Mouse (Mus musculus) stomach, embryonic 14.5 days (tissue): ENCODE data around the gene Dapk1. TPM values are rescaled to one million over a fixed set of nuclear protein-coding genes. Genes with fewer than 3 reads are reported as not detected.

Experiments used
- ATAC-seq: fragments of 200-750 bp; cut with Nextera tagmentation; 2 replicates; pipeline ENCODE4 v1.8.0; 2017; ENCODE audit warnings: low read depth, moderate TSS enrichment; ENCODE audit not compliant: insufficient number of reproducible peaks, insufficient read depth, low FRiP score
- H3K27ac ChIP-seq: fragments of 300-500 bp; sonication (generic); 2 replicates; pipeline ENCODE4 v1.5.1; 2014; ENCODE audit warnings: mild to moderate bottlenecking, low read length, moderate library complexity, mixed read lengths
- H3K27me3 ChIP-seq: fragments of 300-500 bp; sonication (generic); 2 replicates; pipeline ENCODE4 v1.6.1; 2014; ENCODE audit warnings: low read length, control low read depth, mixed read lengths; ENCODE audit not compliant: control insufficient read depth, insufficient read depth
- H3K36me3 ChIP-seq: fragments of 300-500 bp; sonication (generic); 2 replicates; pipeline ENCODE4 v1.6.1; 2014; ENCODE audit warnings: mild to moderate bottlenecking, control low read depth, low read length, moderate library complexity, mixed read lengths; ENCODE audit not compliant: control insufficient read depth, insufficient read depth
- H3K4me1 ChIP-seq: fragments of 300-500 bp; sonication (generic); 2 replicates; pipeline ENCODE4 v1.6.1; 2014; ENCODE audit warnings: low read length, control low read depth, mixed read lengths; ENCODE audit not compliant: control insufficient read depth, insufficient read depth
- H3K4me2 ChIP-seq: fragments of 300-500 bp; sonication (generic); replicated peaks from 2 replicates; pipeline ENCODE4 v1.6.1; 2014; ENCODE audit warnings: low read depth, low read length, control low read depth
- H3K4me3 ChIP-seq: fragments of 300-500 bp; sonication (generic); 2 replicates; pipeline ENCODE4 v1.5.1; 2014; ENCODE audit warnings: low read depth, low read length, control low read depth
- H3K9ac ChIP-seq: fragments of 300-500 bp; sonication (generic); replicated peaks from 2 replicates; pipeline ENCODE4 v1.6.1; 2014; ENCODE audit warnings: low read depth, mild to moderate bottlenecking, control low read depth, low read length, moderate library complexity, mixed read lengths
- H3K9me3 ChIP-seq: fragments of 300-500 bp; sonication (generic); 2 replicates; pipeline ENCODE4 v1.6.1; 2016; ENCODE audit warnings: low read depth, low read length, control low read depth; ENCODE audit not compliant: control insufficient read depth
- WGBS: fragments of 180-500 bp; shearing (Covaris S2); extraction: QIAGEN DNeasy Blood & Tissue Kit; methylation state at CpG from one replicate; pipeline ENCODE4 v1.1.7; 2014; 5-methylcytosine and 5-hydroxymethylcytosine counted together
- polyA plus RNA-seq: library from polyadenylated mRNA; unstranded; fragments of >200 nt; fragmentation: Nextera tagmentation; extraction: Ambion mirVana; gene quantifications from 2 replicates; pipeline ENCODE4 v1.2.1, GENCODE M21; 2014

Dapk1 gene
- polyA plus RNA-seq, 1 experiment from 2014 or later = 21.6 TPM

DNA sequence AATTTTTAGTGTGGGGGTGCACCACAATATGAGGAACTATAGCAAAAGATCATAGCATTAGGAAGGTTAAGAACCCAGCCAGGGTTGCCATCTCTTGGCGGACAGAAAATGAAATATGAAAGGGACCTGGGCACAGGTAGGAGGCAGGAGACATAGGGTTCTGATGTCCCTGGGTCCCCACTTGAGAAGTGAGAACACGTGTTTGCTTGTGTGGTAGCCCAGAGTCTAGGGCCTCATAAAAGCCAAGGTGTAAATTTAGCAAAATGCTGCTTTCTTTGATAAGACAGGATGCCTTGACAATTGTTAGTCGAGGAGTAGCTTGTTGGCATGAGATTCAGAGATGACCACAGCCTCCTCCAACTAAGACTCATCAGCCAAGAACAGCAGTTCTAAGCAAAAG is 143.0 kb downstream of the Dapk1 start:
- Histone ChIP-seq H3K36me3 (peaks cover 3% of the 10 kb centered on the region; the same call in 1 of the 2 replicates), H3K4me2 (no peak overlapping the region), H3K4me1 (no peaks in the 10 kb centered on the region), H3K9ac (no peak overlapping the region), H3K27me3 (no peaks in the 10 kb centered on the region), H3K27ac (no peak overlapping the region), H3K9me3 (no peaks in the 10 kb centered on the region), H3K4me3 (no peak overlapping the region)
- no peak for ATAC-seq
- 92% methylated on average over 3 of the region's 3 CpGs for WGBS

DNA sequence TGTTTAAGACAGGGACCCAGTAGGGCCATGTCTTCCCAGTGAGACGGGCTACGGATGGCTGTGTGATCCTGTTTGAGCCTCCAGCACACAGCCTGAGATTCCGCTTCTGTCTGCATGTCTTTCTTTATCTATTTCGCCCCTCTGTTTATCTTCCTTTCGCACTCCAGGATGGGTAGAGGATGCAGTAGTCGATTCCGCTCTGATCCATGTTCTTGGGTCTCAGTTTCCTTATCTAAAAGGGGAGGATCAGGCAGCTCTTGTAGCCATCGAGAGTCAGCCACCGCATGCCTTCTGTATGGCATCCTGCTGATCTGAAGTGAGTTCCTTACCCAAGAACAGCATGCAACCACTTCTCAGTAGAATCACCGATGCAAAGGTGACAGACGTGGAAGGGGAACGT is 143.6 kb downstream of the Dapk1 start:
- no peak for ATAC-seq
- H3K9me3 ChIP-seq = no peaks in the 10 kb centered on the region
- no peak overlapping the region for H3K9ac ChIP-seq
- no peak overlapping the region for H3K27ac ChIP-seq
- H3K4me2 ChIP-seq = no peak overlapping the region
- WGBS = 87% methylated on average over 12 of the region's 12 CpGs
- H3K27me3 ChIP-seq = no peaks in the 10 kb centered on the region
- no peaks in the 10 kb centered on the region for H3K4me1 ChIP-seq
- H3K36me3 ChIP-seq = peaks cover 6% of the 10 kb centered on the region
- no peak overlapping the region for H3K4me3 ChIP-seq

- Histone ChIP-seq H3K36me3 (peaks cover 5% of the 10 kb centered on the region), H3K27ac (no peak overlapping the region), H3K27me3 (no peaks in the 10 kb centered on the region), H3K4me2 (no peak overlapping the region), H3K9ac (no peak overlapping the region), H3K9me3 (no peaks in the 10 kb centered on the region), H3K4me1 (no peaks in the 10 kb centered on the region), H3K4me3 (no peak overlapping the region)
- 59% methylated on average over 1 of the region's 1 CpGs for WGBS
- ATAC-seq = no peak
These were observed 144.5 kb downstream of the Dapk1 start for GRCm38 (mm10) chr13:60746271-60746670.

DNA sequence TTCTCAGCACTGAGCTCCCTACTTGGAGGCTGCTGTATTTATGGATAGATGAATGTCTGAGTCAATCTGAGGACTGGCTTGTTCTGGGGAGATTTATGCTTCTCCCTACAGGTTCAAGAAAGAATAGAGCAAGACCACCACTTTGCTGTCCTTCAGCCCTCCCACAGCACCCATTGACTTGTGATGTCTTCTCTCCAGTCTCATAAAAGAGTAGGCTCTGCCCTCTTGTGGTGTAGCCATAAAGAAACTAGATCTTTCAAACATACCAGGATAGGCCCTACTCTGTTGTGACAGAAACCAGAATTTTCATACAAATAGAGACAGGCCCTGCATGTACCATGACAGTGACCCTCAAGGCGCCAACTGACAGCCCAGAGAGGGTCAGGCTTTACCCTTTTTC is 145.5 kb downstream of the Dapk1 start:
- no peak for ATAC-seq

GRCm38 (mm10) chr13:60748556-60748955 is 146.8 kb downstream of the Dapk1 start:
- 85% methylated on average over 2 of the region's 2 CpGs for WGBS
- Histone ChIP-seq H3K4me2 (no peak overlapping the region), H3K36me3 (peaks cover 5% of the 10 kb centered on the region), H3K27ac (no peak overlapping the region), H3K4me1 (no peaks in the 10 kb centered on the region), H3K4me3 (no peak overlapping the region), H3K27me3 (no peaks in the 10 kb centered on the region), H3K9ac (no peak overlapping the region), H3K9me3 (no peaks in the 10 kb centered on the region)
- ATAC-seq = no peak

More for the DNA sequence above, 145.5 kb downstream of the Dapk1 start:
- H3K36me3 ChIP-seq = peaks cover 5% of the 10 kb centered on the region
- H3K9ac ChIP-seq = no peak overlapping the region
- H3K27me3 ChIP-seq = no peaks in the 10 kb centered on the region
- no peaks in the 10 kb centered on the region for H3K4me1 ChIP-seq
- no peak overlapping the region for H3K4me3 ChIP-seq
- H3K27ac ChIP-seq = no peak overlapping the region
- H3K4me2 ChIP-seq = no peak overlapping the region
- 78% methylated on average over 1 of the region's 1 CpGs for WGBS
- H3K9me3 ChIP-seq = no peaks in the 10 kb centered on the region

DNA sequence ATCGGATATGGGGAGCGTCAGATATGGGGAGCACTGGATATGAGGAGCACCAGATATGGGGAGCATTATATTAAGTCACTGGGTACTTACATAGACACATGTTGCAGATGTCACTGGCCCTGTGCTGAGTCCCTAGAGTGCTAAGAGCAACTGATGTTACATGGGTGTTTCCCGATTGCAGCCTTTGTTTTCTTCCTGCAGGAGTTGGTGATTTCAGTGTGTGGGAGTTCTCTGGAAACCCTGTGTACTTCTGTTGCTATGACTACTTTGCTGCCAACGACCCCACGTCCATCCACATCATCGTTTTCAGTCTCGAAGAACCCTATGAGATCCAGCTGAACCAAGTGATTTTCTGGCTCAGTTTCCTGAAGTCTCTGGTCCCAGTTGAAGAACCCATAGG is 149.2 kb downstream of the Dapk1 start:
- H3K27me3 ChIP-seq = no peaks in the 10 kb centered on the region
- 89% methylated on average over 7 of the region's 7 CpGs for WGBS
- H3K27ac ChIP-seq = no peak overlapping the region
- H3K36me3 ChIP-seq = peaks cover 5% of the 10 kb centered on the region
- H3K4me2 ChIP-seq = no peak overlapping the region
- H3K4me3 ChIP-seq = no peak overlapping the region
- ATAC-seq = no peak
- no peak overlapping the region for H3K9ac ChIP-seq
- H3K4me1 ChIP-seq = no peaks in the 10 kb centered on the region
- no peaks in the 10 kb centered on the region for H3K9me3 ChIP-seq

DNA sequence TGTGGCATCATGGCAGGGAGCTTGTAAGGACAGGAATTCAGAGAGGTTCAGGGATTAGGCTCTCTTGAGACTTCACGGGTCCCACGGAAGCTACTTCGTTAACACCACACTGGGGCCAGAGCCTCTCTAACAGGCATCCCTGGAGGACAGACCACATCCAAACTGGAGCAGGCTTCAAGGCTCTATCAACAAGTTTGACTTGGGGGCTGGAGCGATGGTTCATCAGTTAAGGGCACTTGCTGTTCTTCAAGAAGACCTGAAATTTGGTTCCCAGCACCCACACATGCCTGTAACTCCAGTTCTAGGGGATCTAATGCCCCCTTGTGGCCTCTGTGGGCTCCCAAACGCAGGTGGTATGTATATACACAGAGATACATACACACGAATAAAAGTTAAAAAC is 151.5 kb downstream of the Dapk1 start:
- 95% methylated on average over 6 of the region's 6 CpGs for WGBS
- Histone ChIP-seq H3K27ac (no peak overlapping the region), H3K27me3 (no peaks in the 10 kb centered on the region), H3K4me1 (no peaks in the 10 kb centered on the region), H3K9ac (no peak overlapping the region), H3K36me3 (peaks cover 5% of the 10 kb centered on the region), H3K4me3 (no peak overlapping the region), H3K9me3 (no peaks in the 10 kb centered on the region), H3K4me2 (no peak overlapping the region)
- no peak for ATAC-seq

GRCm38 (mm10) chr13:60755251-60755650 is 153.5 kb downstream of the Dapk1 start:
- Histone ChIP-seq H3K9ac (no peak overlapping the region), H3K9me3 (no peaks in the 10 kb centered on the region), H3K4me2 (no peak overlapping the region), H3K36me3 (peaks cover under 1% of the 10 kb centered on the region), H3K4me3 (no peak overlapping the region), H3K4me1 (no peaks in the 10 kb centered on the region), H3K27ac (no peak overlapping the region), H3K27me3 (no peaks in the 10 kb centered on the region)
- ATAC-seq = no peak
- 41% methylated on average over 2 of the region's 2 CpGs for WGBS

- no peak overlapping the region for H3K27ac ChIP-seq
- no peak overlapping the region for H3K4me3 ChIP-seq
- no peaks in the 10 kb centered on the region for H3K27me3 ChIP-seq
- H3K9ac ChIP-seq = no peak overlapping the region
- no peaks in the 10 kb centered on the region for H3K4me1 ChIP-seq
- peaks cover 5% of the 10 kb centered on the region; the same call in 1 of the 2 replicates for H3K36me3 ChIP-seq
- WGBS = 82% methylated on average over 13 of the region's 13 CpGs
- no peaks in the 10 kb centered on the region for H3K9me3 ChIP-seq
- no peak overlapping the region for H3K4me2 ChIP-seq
- no peak for ATAC-seq
These were observed 155.5 kb downstream of the Dapk1 start for GRCm38 (mm10) chr13:60757292-60757691.
